Mouse (Mus musculus): ENCODE results near the gene Itpr1.

Gene Itpr1

GRCm38 (mm10) chr6:108212881-108213295 lies at the start of gene Itpr1:
Itpr1 (plus strand) TSS chr6:108213096.
- in situ Hi-C loops (cut with MboI, MseI) = loop anchor here in 1 of 2 experiments (10.0 kb wide), 1 partner anchor 148 kb away; the partner anchor contains the start of gene Setmar

GRCm38 (mm10) chr6:108164935-108165334 lies 48.0 kb upstream of the Itpr1 start:
- in situ Hi-C loops (cut with MboI, MseI) = no loop called here

- in situ Hi-C loops (cut with MboI, MseI) = no loop called here
Observed at GRCm38 (mm10) chr6:108165598-108165997, 47.3 kb upstream of the Itpr1 start.

- in situ Hi-C loops (cut with MboI, MseI) = no loop called here
Observed at GRCm38 (mm10) chr6:108167946-108168680, 44.8 kb upstream of the Itpr1 start.

- in situ Hi-C loops (cut with MboI, MseI) = no loop called here
Observed at GRCm38 (mm10) chr6:108168723-108169122, 44.2 kb upstream of the Itpr1 start.

GRCm38 (mm10) chr6:108169466-108169865 lies 43.4 kb upstream of the Itpr1 start:
- in situ Hi-C loops (cut with MboI, MseI) = no loop called here

GRCm38 (mm10) chr6:108172219-108172618 lies 40.7 kb upstream of the Itpr1 start:
- in situ Hi-C loops (cut with MboI, MseI) = loop anchor here in 1 of 2 experiments (5.0 kb wide), 1 partner anchor 60 kb away; no protein-coding TSS in a partner anchor

- in situ Hi-C loops (cut with MboI, MseI) = loop anchor here in 1 of 2 experiments (5.0 kb wide), 1 partner anchor 58 kb away; no protein-coding TSS in a partner anchor
Observed at GRCm38 (mm10) chr6:108174181-108174580, 38.7 kb upstream of the Itpr1 start.

- in situ Hi-C loops (cut with MboI, MseI) = no loop called here
Observed at GRCm38 (mm10) chr6:108179087-108179486, 33.8 kb upstream of the Itpr1 start.

- in situ Hi-C loops (cut with MboI, MseI) = no loop called here
Observed at GRCm38 (mm10) chr6:108184847-108185684, 27.8 kb upstream of the Itpr1 start, which contains the start of gene Sumf1. Sumf1 (minus strand) TSS chr6:108185582.

GRCm38 (mm10) chr6:108185685-108186009 lies 27.2 kb upstream of the Itpr1 start:
- in situ Hi-C loops (cut with MboI, MseI) = no loop called here

- in situ Hi-C loops (cut with MboI, MseI) = no loop called here
Observed at GRCm38 (mm10) chr6:108190690-108191089, 22.2 kb upstream of the Itpr1 start.

- in situ Hi-C loops (cut with MboI, MseI) = no loop called here
Observed at GRCm38 (mm10) chr6:108192632-108193031, 20.3 kb upstream of the Itpr1 start.

GRCm38 (mm10) chr6:108196665-108197064 lies 16.2 kb upstream of the Itpr1 start:
- in situ Hi-C loops (cut with MboI, MseI) = loop anchor here in 1 of 2 experiments (5.0 kb wide), 1 partner anchor 94 kb away; no protein-coding TSS in a partner anchor

GRCm38 (mm10) chr6:108197117-108197516 lies 15.8 kb upstream of the Itpr1 start:
- in situ Hi-C loops (cut with MboI, MseI) = loop anchor here in 1 of 2 experiments (5.0 kb wide), 1 partner anchor 95 kb away; no protein-coding TSS in a partner anchor

GRCm38 (mm10) chr6:108198286-108198685 lies 14.6 kb upstream of the Itpr1 start:
- in situ Hi-C loops (cut with MboI, MseI) = loop anchor here in 1 of 2 experiments (5.0 kb wide), 1 partner anchor 96 kb away; no protein-coding TSS in a partner anchor

- in situ Hi-C loops (cut with MboI, MseI) = no loop called here
Observed at GRCm38 (mm10) chr6:108204322-108204721, 8.6 kb upstream of the Itpr1 start.

GRCm38 (mm10) chr6:108206145-108206544 lies 6.8 kb upstream of the Itpr1 start:
- in situ Hi-C loops (cut with MboI, MseI) = no loop called here

GRCm38 (mm10) chr6:108206914-108207566 lies 5.9 kb upstream of the Itpr1 start:
- in situ Hi-C loops (cut with MboI, MseI) = no loop called here

- in situ Hi-C loops (cut with MboI, MseI) = loop anchor here in 1 of 2 experiments (10.0 kb wide), 1 partner anchor 147 kb away; the partner anchor contains the start of gene Setmar
Observed at GRCm38 (mm10) chr6:108211896-108212880, 708 bp upstream of the Itpr1 start.
